Mouse (Mus musculus) myocyte (in vitro differentiated cells): ENCODE measurements around the gene Bik.

Experiments used
- CEBPB ChIP-seq: IDR thresholded peaks from 2 replicates; pipeline ENCODE4 v1.6.1; 2011; ENCODE audit warnings: mild to moderate bottlenecking, moderate library complexity; ENCODE audit not compliant: poor library complexity, insufficient read depth, severe bottlenecking
- E2F4 ChIP-seq: IDR thresholded peaks from one replicate; pipeline ENCODE4 v1.6.1; 2011; ENCODE audit warnings: mild to moderate bottlenecking, control low read depth, moderate library complexity; ENCODE audit not compliant: insufficient read depth
- MAX ChIP-seq: IDR thresholded peaks from one replicate; pipeline ENCODE4 v1.6.1; 2011; ENCODE audit warnings: low read depth, mild to moderate bottlenecking, control low read depth
- MYOD1 ChIP-seq, 3 experiments: IDR thresholded peaks; one replicate each; pipeline ENCODE4 v1.6.1; 2011; ENCODE audit warnings: control low read depth in 2 of 3, low read depth in 2 of 3, mild to moderate bottlenecking in 2 of 3, moderate library complexity in 1 of 3; ENCODE audit not compliant: insufficient read length in 2 of 3, control insufficient read depth in 1 of 3
- POLR2A ChIP-seq: IDR thresholded peaks from one replicate; pipeline ENCODE4 v1.6.1; 2011; ENCODE audit warnings: low read depth, mild to moderate bottlenecking, control low read depth, moderate library complexity; ENCODE audit not compliant: insufficient read length
- REST ChIP-seq: IDR thresholded peaks from one replicate; pipeline ENCODE4 v1.6.1; 2011; ENCODE audit warnings: mild to moderate bottlenecking, control low read depth, moderate library complexity; ENCODE audit not compliant: insufficient read depth, insufficient read length
- SRF ChIP-seq: IDR thresholded peaks from one replicate; pipeline ENCODE4 v1.6.1; 2011; ENCODE audit warnings: low read depth; ENCODE audit not compliant: control insufficient read depth, insufficient read length
- TCF12 ChIP-seq: IDR thresholded peaks from one replicate; pipeline ENCODE4 v1.6.1; 2011; ENCODE audit warnings: mild to moderate bottlenecking, control low read depth; ENCODE audit not compliant: poor library complexity, insufficient read depth, severe bottlenecking
- USF1 ChIP-seq: IDR thresholded peaks from one replicate; pipeline ENCODE4 v1.6.1; 2011; ENCODE audit warnings: low read depth, mild to moderate bottlenecking, control low read depth, moderate library complexity

- TF ChIP-seq POLR2A (no peak), MAX (no peak), E2F4 (no peak), SRF (no peak), MYOD1 (IDR thresholded peaks at IDR 0.05; ENCODE audit: control insufficient read depth in 1 of 3, insufficient read length in 2 of 3, low read depth in 2 of 3) (no peak), CEBPB (no peak), REST (no peak), TCF12 (no peak), USF1 (no peak)
Measured at GRCm38 (mm10) chr15:83530688-83531087, 4.0 kb downstream of the Bik start.
